Mouse (Mus musculus) retina, postnatal 1 day (tissue): ENCODE data around the gene G430095P16Rik.

Experiments used
- DNase-seq: peaks from one replicate; pipeline ENCODE4 v3.0.0-alpha.2; 2012

Gene G430095P16Rik

GRCm38 (mm10) chr8:84743517-84744420, 21.0 kb downstream of the G430095P16Rik start:
- DNase-seq, result peak; percentile 95

GRCm38 (mm10) chr8:84745032-84745925, 22.5 kb downstream of the G430095P16Rik start:
- DNase-seq, result peak; percentile 75

GRCm38 (mm10) chr8:84749519-84749918, 26.7 kb downstream of the G430095P16Rik start:
- no peak for DNase-seq

- no peak for DNase-seq
Observed at GRCm38 (mm10) chr8:84752734-84753582, 30.2 kb downstream of the G430095P16Rik start.

- no peak for DNase-seq
Observed at GRCm38 (mm10) chr8:84757501-84757900, 34.7 kb downstream of the G430095P16Rik start.

- DNase-seq, result no peak
Observed at GRCm38 (mm10) chr8:84758308-84758707, 35.5 kb downstream of the G430095P16Rik start.

- no peak for DNase-seq
Observed at GRCm38 (mm10) chr8:84759126-84759525, 36.3 kb downstream of the G430095P16Rik start.

GRCm38 (mm10) chr8:84759718-84760117, 36.9 kb downstream of the G430095P16Rik start:
- DNase-seq, result no peak

GRCm38 (mm10) chr8:84760405-84760805, 37.6 kb downstream of the G430095P16Rik start:
- DNase-seq, result no peak

GRCm38 (mm10) chr8:84760901-84761300, 38.1 kb downstream of the G430095P16Rik start:
- DNase-seq, result peak; percentile 44

GRCm38 (mm10) chr8:84764100-84764499, 41.3 kb downstream of the G430095P16Rik start:
- DNase-seq, result no peak

GRCm38 (mm10) chr8:84764870-84765495, 42.2 kb downstream of the G430095P16Rik start:
- no peak for DNase-seq

GRCm38 (mm10) chr8:84765629-84766028, 42.8 kb downstream of the G430095P16Rik start:
- DNase-seq, result peak; percentile 48

- no peak for DNase-seq
Observed at GRCm38 (mm10) chr8:84766422-84766821, 43.6 kb downstream of the G430095P16Rik start.

GRCm38 (mm10) chr8:84767221-84767620, 44.4 kb downstream of the G430095P16Rik start:
- DNase-seq, result no peak

- DNase-seq, result no peak
Observed at GRCm38 (mm10) chr8:84768343-84769095, 45.7 kb downstream of the G430095P16Rik start.

- no peak for DNase-seq
Observed at GRCm38 (mm10) chr8:84769324-84769723, 46.5 kb downstream of the G430095P16Rik start.

GRCm38 (mm10) chr8:84770100-84770953, 47.5 kb downstream of the G430095P16Rik start:
- DNase-seq, result peak; percentile 57

- no peak for DNase-seq
Observed at GRCm38 (mm10) chr8:84771000-84771687, 48.3 kb downstream of the G430095P16Rik start.
